Mouse (Mus musculus) small intestine, adult 2 months (tissue): ENCODE data around the gene Usp19. TPM values are rescaled to one million over a fixed set of nuclear protein-coding genes. Genes with fewer than 3 reads are reported as not detected.

ENCODE experiments used
- H3K27ac ChIP-seq: fragments of 200-500 bp; 2 replicates; pipeline ENCODE4 v1.5.1; 2012; ENCODE audit warnings: low read depth, low read length, control low read depth, inconsistent platforms; ENCODE audit not compliant: insufficient read depth
- H3K27me3 ChIP-seq: fragments of 200-500 bp; 2 replicates; pipeline ENCODE4 v1.6.1; 2012; ENCODE audit warnings: mild to moderate bottlenecking, moderate library complexity, low read length, inconsistent platforms; ENCODE audit not compliant: control insufficient read depth, insufficient read depth
- H3K36me3 ChIP-seq: fragments of 200-500 bp; 2 replicates; pipeline ENCODE4 v1.6.1; 2012; ENCODE audit warnings: mild to moderate bottlenecking, low read length, control low read depth, inconsistent platforms; ENCODE audit not compliant: control insufficient read depth, insufficient read depth
- H3K4me1 ChIP-seq: fragments of 200-500 bp; 2 replicates; pipeline ENCODE4 v1.6.1; 2012; ENCODE audit warnings: low read length, inconsistent platforms, mixed read lengths; ENCODE audit not compliant: control insufficient read depth, insufficient read depth, insufficient read length
- H3K4me3 ChIP-seq: fragments of 200-500 bp; 2 replicates; pipeline ENCODE4 v1.5.1; 2012; ENCODE audit warnings: low read depth, mild to moderate bottlenecking, control low read depth, inconsistent platforms, low read length, moderate library complexity
- CTCF ChIP-seq: fragments of 200-500 bp; IDR thresholded peaks from 2 replicates; pipeline ENCODE4 v1.5.1; 2012; ENCODE audit warnings: low read depth, mild to moderate bottlenecking, control low read depth, inconsistent platforms, low read length, moderate library complexity, mixed read lengths; ENCODE audit not compliant: insufficient replicate concordance, insufficient read length; ENCODE audit errors: extremely low read depth
- POLR2A ChIP-seq: fragments of 200-500 bp; IDR thresholded peaks from 2 replicates; pipeline ENCODE4 v1.6.1; 2012; ENCODE audit warnings: low read depth, mild to moderate bottlenecking, control low read depth, inconsistent platforms, low read length, moderate library complexity
- WGBS: fragments of 180-500 bp; shearing (Covaris S2); methylation state at CpG from one replicate; pipeline ENCODE4 v1.1.7; 2018; 5-methylcytosine and 5-hydroxymethylcytosine counted together
- polyA plus RNA-seq: library from polyadenylated mRNA; depleted of rRNA; stranded (reverse); fragments of >200 nt; gene quantifications from 2 replicates; pipeline ENCODE4 v1.2.3, GENCODE M21; 2012; rRNA removed

The Usp19 gene
- polyA plus RNA-seq, 1 experiment = 84.5 TPM

DNA sequence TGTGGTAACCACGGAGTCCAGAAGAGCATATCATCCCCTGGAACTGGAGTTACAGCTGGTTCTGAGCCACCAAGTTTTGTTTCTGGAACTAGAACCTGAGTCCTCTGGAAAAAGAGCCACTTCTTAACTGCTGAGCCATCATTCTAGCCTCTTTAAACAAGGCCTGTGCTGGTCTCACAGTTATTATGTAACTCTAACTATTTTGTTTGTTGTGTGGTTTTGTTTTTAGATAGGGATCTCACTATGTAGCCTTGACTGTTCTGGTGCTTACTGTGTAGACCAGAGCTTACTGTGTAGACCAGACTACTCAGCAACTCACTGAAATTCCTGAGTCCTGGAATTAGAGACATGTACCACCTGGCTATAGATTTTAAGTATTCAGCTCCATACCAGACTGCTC, 56.5 kb downstream of the Usp19 start:
- 83% methylated on average over 1 of the region's 1 CpGs for WGBS
- no peak for TF ChIP-seq POLR2A
- no peak for TF ChIP-seq CTCF
- Histone ChIP-seq H3K4me3 (no peak overlapping the region), H3K4me1 (peaks cover 3% of the 10 kb centered on the region; the same call in 1 of the 2 replicates), H3K36me3 (peaks cover 69% of the 10 kb centered on the region), H3K27me3 (no peaks in the 10 kb centered on the region), H3K27ac (no peak overlapping the region)

Other genes with a start within 250 kb of the Usp19 start
- gene Dag1, start 226.6 kb upstream of the Usp19 start, polyA plus RNA-seq = 31.2 and 52.1 TPM in 2 replicates
- 2.9 and 3.9 TPM in 2 replicates for gene Nicn1, start 200.2 kb upstream of the Usp19 start, polyA plus RNA-seq
- gene Amt, start 193.7 kb upstream of the Usp19 start, polyA plus RNA-seq = 1.4 and 1.9 TPM in 2 replicates
- gene Rhoa, start 184.5 kb upstream of the Usp19 start, polyA plus RNA-seq = 30.5 and 70.2 TPM in 2 replicates
- 19.0 and 36.7 TPM in 2 replicates for gene Tcta, start 184.4 kb upstream of the Usp19 start, polyA plus RNA-seq
- gene Gpx1, start 151.7 kb upstream of the Usp19 start, polyA plus RNA-seq = 1,021 and 1,249 TPM in 2 replicates
- 26.6 and 66.3 TPM in 2 replicates for gene Usp4, start 142.7 kb upstream of the Usp19 start, polyA plus RNA-seq
- gene 1700102P08Rik, start 97.8 kb upstream of the Usp19 start, polyA plus RNA-seq = 0.23 TPM in 1 of 2 replicates, not detected in the other
- not detected in 2 replicates for gene Ccdc36, start 62.1 kb upstream of the Usp19 start, polyA plus RNA-seq
- gene BC048562, start 54.1 kb upstream of the Usp19 start, polyA plus RNA-seq = not detected in 2 replicates
- gene Ccdc71, start 30.1 kb upstream of the Usp19 start, polyA plus RNA-seq = 11.8 and 20.1 TPM in 2 replicates
- 13.4 and 19.7 TPM in 2 replicates for gene Klhdc8b, start 29.0 kb upstream of the Usp19 start, polyA plus RNA-seq
- gene Lamb2, start 10.9 kb upstream of the Usp19 start, polyA plus RNA-seq = 22.3 and 23.3 TPM in 2 replicates
- gene Qars, start 17.1 kb downstream of the Usp19 start, polyA plus RNA-seq = 110 and 340 TPM in 2 replicates
- gene Qrich1, start 26.2 kb downstream of the Usp19 start, polyA plus RNA-seq = 38.4 and 76.2 TPM in 2 replicates
- gene Impdh2, start 69.7 kb downstream of the Usp19 start, polyA plus RNA-seq = 23.2 and 52.9 TPM in 2 replicates
- 19.8 and 26.2 TPM in 2 replicates for gene Ndufaf3, start 76.8 kb downstream of the Usp19 start, polyA plus RNA-seq
- gene Dalrd3, start 79.3 kb downstream of the Usp19 start, polyA plus RNA-seq = 86.7 and 118 TPM in 2 replicates
- gene Wdr6, start 88.1 kb downstream of the Usp19 start, polyA plus RNA-seq = 10.7 and 15.9 TPM in 2 replicates
- gene P4htm, start 107.1 kb downstream of the Usp19 start, polyA plus RNA-seq = 3.8 and 4.8 TPM in 2 replicates
- gene Arih2, start 158.8 kb downstream of the Usp19 start, polyA plus RNA-seq = 13.1 and 22.4 TPM in 2 replicates
- gene Slc25a20, start 171.5 kb downstream of the Usp19 start, polyA plus RNA-seq = 19.7 and 26.0 TPM in 2 replicates
- 17.6 and 31.5 TPM in 2 replicates for gene Prkar2a, start 198.7 kb downstream of the Usp19 start, polyA plus RNA-seq